Mouse (Mus musculus): ENCODE data around the gene Acot7.

Acot7 gene

GRCm38 (mm10) chr4:152272449-152273049 lies 94.6 kb downstream of the Acot7 start:
- no peak for DNase-seq (ENCODE audit: low spot score in 2 of 2)

- DNase-seq (ENCODE audit: low spot score in 2 of 2): no peak
These were observed 95.3 kb downstream of the Acot7 start for GRCm38 (mm10) chr4:152273191-152273590.

- DNase-seq (ENCODE audit: low spot score in 2 of 2): no peak
These were observed 95.8 kb downstream of the Acot7 start, which contains the start of gene Gpr153 for GRCm38 (mm10) chr4:152273621-152274236. Gene Gpr153 (plus strand): TSS chr4:152274232.

GRCm38 (mm10) chr4:152274681-152275131 lies 96.8 kb downstream of the Acot7 start:
- no peak for DNase-seq (ENCODE audit: low spot score in 2 of 2)

- no peak for DNase-seq (ENCODE audit: low spot score in 2 of 2)
These were observed 98.7 kb downstream of the Acot7 start for GRCm38 (mm10) chr4:152276389-152277347.

- DNase-seq (ENCODE audit: low spot score in 2 of 2): no peak
These were observed 100.0 kb downstream of the Acot7 start for GRCm38 (mm10) chr4:152277916-152278315.

GRCm38 (mm10) chr4:152278986-152279385 lies 101.1 kb downstream of the Acot7 start:
- no peak for DNase-seq (ENCODE audit: low spot score in 2 of 2)

- DNase-seq (ENCODE audit: low spot score in 2 of 2): no peak
These were observed 103.7 kb downstream of the Acot7 start for GRCm38 (mm10) chr4:152281601-152282000.

GRCm38 (mm10) chr4:152282721-152283120 lies 104.8 kb downstream of the Acot7 start:
- DNase-seq (ENCODE audit: low spot score in 2 of 2): no peak

GRCm38 (mm10) chr4:152283186-152283950 lies 105.4 kb downstream of the Acot7 start:
- peak; percentile 81 to 94 for DNase-seq (ENCODE audit: low spot score in 2 of 2)

- DNase-seq (ENCODE audit: low spot score in 2 of 2): peak in 1 of 2 experiments; percentile 39
These were observed 107.6 kb downstream of the Acot7 start for GRCm38 (mm10) chr4:152285505-152285904.

- no peak for DNase-seq (ENCODE audit: low spot score in 2 of 2)
These were observed 108.2 kb downstream of the Acot7 start for GRCm38 (mm10) chr4:152286183-152286582.

- peak; percentile 56 to 88 for DNase-seq (ENCODE audit: low spot score in 2 of 2)
These were observed 109.0 kb downstream of the Acot7 start for GRCm38 (mm10) chr4:152286887-152287286.

- no peak for DNase-seq (ENCODE audit: low spot score in 2 of 2)
These were observed 109.6 kb downstream of the Acot7 start for GRCm38 (mm10) chr4:152287317-152288120.

- DNase-seq (ENCODE audit: low spot score in 2 of 2): no peak
These were observed 110.5 kb downstream of the Acot7 start for GRCm38 (mm10) chr4:152288398-152288945.

GRCm38 (mm10) chr4:152290385-152290784 lies 112.5 kb downstream of the Acot7 start:
- no peak for DNase-seq (ENCODE audit: low spot score in 2 of 2)

- DNase-seq (ENCODE audit: low spot score in 2 of 2): no peak
These were observed 113.1 kb downstream of the Acot7 start for GRCm38 (mm10) chr4:152290991-152291390.

- DNase-seq (ENCODE audit: low spot score in 2 of 2): no peak
These were observed 113.6 kb downstream of the Acot7 start, which contains the start of gene Hes3 for GRCm38 (mm10) chr4:152291562-152291961. Gene Hes3 (minus strand): TSS chr4:152291662.

GRCm38 (mm10) chr4:152292102-152292765 lies 114.3 kb downstream of the Acot7 start:
- DNase-seq (ENCODE audit: low spot score in 2 of 2): no peak
